Mouse (Mus musculus) bone marrow, adult 2 months (tissue): ENCODE data around the gene Grn.

Experiments used
- CTCF ChIP-seq: fragments of 200-500 bp; IDR thresholded peaks from 2 replicates; pipeline ENCODE4 v1.5.1; 2011; ENCODE audit warnings: low read length, control low read depth; ENCODE audit not compliant: control insufficient read depth, insufficient read depth
- POLR2A ChIP-seq: fragments of 200-500 bp; IDR thresholded peaks from 2 replicates; pipeline ENCODE4 v1.6.1; 2011; ENCODE audit warnings: low read depth, mild to moderate bottlenecking, control low read depth, low read length, borderline replicate concordance; ENCODE audit not compliant: control insufficient read depth

DNA sequence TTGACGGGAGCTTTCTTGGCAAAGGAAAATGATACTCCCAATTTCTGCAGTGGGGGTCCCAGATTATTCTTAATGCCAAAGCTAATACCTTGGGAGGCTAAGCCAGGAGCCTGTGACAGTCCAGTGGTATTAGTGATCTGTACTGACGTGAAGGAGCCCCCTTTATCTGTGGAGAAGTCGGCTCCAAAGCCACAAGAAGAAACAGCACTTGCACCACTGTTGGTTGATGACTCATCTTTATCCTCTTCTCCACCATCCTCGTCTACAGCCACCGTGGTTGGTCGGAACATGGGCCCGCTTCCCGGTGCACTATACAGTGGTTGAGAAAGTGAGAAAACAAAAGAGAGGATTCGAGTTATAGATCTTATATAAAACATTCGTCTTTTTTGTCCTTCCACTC, 51.7 kb downstream of the Grn start:
- TF ChIP-seq CTCF (no peak), POLR2A (no peak)
